Mouse (Mus musculus): ENCODE measurements around the gene Ube2z. TPM values are rescaled to one million over a fixed set of nuclear protein-coding genes. Genes with fewer than 3 reads are reported as not detected.
"Not testable (repeated sequence)": the region's sequence is repeated elsewhere in the genome, so short reads cannot be mapped to it uniquely, and the experiment has no call there.

Ube2z gene
- polyA plus RNA-seq (2014; fragmentation: Nextera tagmentation; extraction: Ambion mirVana) = 26.7 and 27.1 TPM in 2 replicates

DNA sequence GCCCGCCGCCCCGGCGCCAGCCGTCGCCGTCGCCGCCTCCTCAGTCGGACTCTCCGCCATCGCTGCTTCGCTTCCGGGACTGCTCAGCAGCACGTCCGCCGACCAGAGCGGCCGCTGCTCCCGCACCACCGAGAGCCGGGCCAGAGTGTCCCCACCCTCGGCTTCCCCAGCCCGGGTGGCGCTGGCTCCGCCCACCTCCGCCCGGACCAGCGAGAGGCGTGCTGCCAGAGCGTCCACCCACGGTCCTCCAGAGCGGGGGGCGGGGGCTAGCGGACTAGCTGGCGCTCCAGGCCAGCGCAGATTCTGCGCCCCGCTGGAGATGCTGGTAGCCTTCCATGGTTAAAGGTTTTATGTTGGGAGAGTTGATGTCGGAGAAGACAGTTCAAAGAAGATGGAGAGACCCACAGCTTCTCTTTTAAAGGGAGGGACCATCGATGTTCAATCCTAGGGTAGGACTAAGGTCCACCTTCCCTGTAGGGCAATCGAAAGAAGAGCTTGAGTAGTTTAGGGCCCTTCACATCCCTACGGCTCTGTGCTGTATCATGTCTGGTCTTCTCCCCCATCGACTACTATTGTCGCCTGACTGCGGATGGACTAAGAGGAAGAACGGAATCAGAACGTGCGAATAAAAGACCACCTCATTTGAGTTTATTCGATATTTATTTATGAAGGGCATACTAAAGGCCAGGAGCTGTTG is at the start of gene Ube2z:
Ube2z (minus strand) TSS at position 174 of the 697 bp plus-strand sequence.
- DNase-seq (ENCODE audit: low spot score) = peak; percentile 98
- Histone ChIP-seq H3K36me3 (ENCODE audit: control insufficient read depth, insufficient read depth, low read length) (peaks cover 11% of the 10 kb centered on the region; the same call in 1 of the 2 replicates), H3K4me3 (ENCODE audit: low read depth, low read length) (peak within 1 kb of the TSS; percentile 92), H3K4me2 (peak within 1 kb of the TSS; percentile 81), H3K4me1 (replicated peaks; ENCODE audit: control insufficient read depth, insufficient read depth, low read length) (peaks cover 16% of the 10 kb centered on the region), H3K9ac (ENCODE audit: low read depth, low read length) (peak within 1 kb of the TSS; percentile 80), H3K27me3 (replicated peaks; ENCODE audit: control insufficient read depth, insufficient read depth, low read length) (no peaks in the 10 kb centered on the region), H3K27ac (ENCODE audit: low read depth, low read length) (peak within 1 kb of the TSS; percentile 86), H3K9me3 (ENCODE audit: control insufficient read depth, low read length) (no peaks in the 10 kb centered on the region)
- peak; percentile 99 for ATAC-seq (replicated peaks; ENCODE audit: low FRiP score)
- 5% methylated on average over 50 of the region's 50 CpGs for WGBS

DNA sequence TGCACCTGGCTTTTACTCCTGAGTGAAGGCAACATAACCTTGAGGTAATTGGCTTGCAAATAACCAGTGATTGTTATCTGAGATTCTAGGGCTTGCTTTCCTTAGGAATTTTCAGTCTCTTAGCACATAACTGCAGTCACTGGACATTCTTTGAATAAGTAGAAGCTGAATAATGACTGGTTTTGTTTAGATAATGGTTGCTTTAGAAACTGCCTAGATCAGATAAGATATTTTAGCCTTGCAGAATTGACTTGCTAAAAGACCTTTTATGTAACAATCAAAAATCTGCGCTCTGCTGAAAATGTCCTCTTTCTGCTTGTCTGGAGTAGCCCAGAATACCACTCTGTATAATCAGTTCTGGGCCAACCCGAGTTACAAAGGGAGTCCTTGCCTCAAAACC is 48.9 kb upstream of the Ube2z start:
- Histone ChIP-seq H3K4me3 (ENCODE audit: low read depth, low read length) (no peak overlapping the region), H3K9ac (ENCODE audit: low read depth, low read length) (no peak overlapping the region), H3K4me1 (replicated peaks; ENCODE audit: control insufficient read depth, insufficient read depth, low read length) (no peaks in the 10 kb centered on the region), H3K36me3 (ENCODE audit: control insufficient read depth, insufficient read depth, low read length) (no peaks in the 10 kb centered on the region), H3K9me3 (ENCODE audit: control insufficient read depth, low read length) (no peaks in the 10 kb centered on the region), H3K27ac (ENCODE audit: low read depth, low read length) (no peak overlapping the region), H3K27me3 (replicated peaks; ENCODE audit: control insufficient read depth, insufficient read depth, low read length) (no peaks in the 10 kb centered on the region), H3K4me2 (no peak overlapping the region)
- ATAC-seq (replicated peaks; ENCODE audit: low FRiP score) (no peak), DNase-seq (ENCODE audit: low spot score) (no peak)
- 61% methylated on average over 2 of the region's 2 CpGs for WGBS

DNA sequence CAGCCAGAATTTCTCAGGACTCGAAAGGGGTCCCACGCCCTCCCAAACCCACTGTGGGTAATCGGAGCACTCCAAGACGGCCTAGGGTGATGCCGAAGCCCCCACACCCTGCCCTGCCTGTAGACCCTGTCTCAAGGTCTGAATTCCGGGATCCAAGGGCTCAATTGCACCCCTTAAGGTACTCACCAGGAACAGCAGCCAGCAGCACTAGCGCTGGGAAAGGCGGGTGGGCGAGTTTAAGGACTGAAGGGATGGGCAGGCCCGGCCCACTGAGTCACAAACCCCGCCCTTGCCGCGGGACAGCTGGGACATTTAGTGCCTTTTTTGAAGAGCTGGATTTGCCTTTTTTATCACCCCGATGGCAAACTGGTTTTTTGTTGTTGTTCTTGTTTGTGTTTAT is 46.6 kb upstream of the Ube2z start, which contains the start of gene Calcoco2:
Calcoco2 (minus strand) TSS at position 214 of the 400 bp plus-strand sequence.
- Histone ChIP-seq H3K4me3 (ENCODE audit: low read depth, low read length) (no peak within 1 kb of the TSS), H3K9ac (ENCODE audit: low read depth, low read length) (no peak within 1 kb of the TSS), H3K4me2 (no peak within 1 kb of the TSS), H3K4me1 (replicated peaks; ENCODE audit: control insufficient read depth, insufficient read depth, low read length) (no peaks in the 10 kb centered on the region), H3K27me3 (replicated peaks; ENCODE audit: control insufficient read depth, insufficient read depth, low read length) (no peaks in the 10 kb centered on the region), H3K9me3 (ENCODE audit: control insufficient read depth, low read length) (no peaks in the 10 kb centered on the region), H3K36me3 (ENCODE audit: control insufficient read depth, insufficient read depth, low read length) (no peaks in the 10 kb centered on the region), H3K27ac (ENCODE audit: low read depth, low read length) (no peak within 1 kb of the TSS)
- ATAC-seq (replicated peaks; ENCODE audit: low FRiP score) = no peak
- 33% methylated on average over 14 of the region's 14 CpGs for WGBS
- no peak for DNase-seq (ENCODE audit: low spot score)

DNA sequence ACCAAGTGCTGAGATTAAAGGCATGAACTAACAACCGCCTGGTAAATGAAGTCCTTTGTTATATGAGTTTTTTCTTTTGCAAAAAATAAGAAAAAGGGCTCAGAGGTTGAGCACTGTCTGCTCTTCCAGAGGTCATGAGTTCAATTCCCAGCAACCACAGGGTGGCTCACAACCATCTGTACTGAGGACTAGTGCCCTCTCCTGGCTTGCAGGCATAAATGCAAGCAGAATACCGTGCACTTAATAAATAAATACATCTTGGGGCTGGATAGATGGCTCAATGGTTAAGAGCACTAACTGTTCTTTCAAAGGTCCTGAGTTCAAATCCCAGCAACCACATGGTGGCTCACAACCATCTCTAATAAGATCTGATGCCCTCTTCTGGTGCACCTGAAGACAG is 45.8 kb upstream of the Ube2z start:
- WGBS = 60% methylated on average over 2 of the region's 2 CpGs
- H3K4me3 ChIP-seq (ENCODE audit: low read depth, low read length); H3K9me3 ChIP-seq (ENCODE audit: control insufficient read depth, low read length); H3K9ac ChIP-seq (ENCODE audit: low read depth, low read length); H3K4me1 ChIP-seq (replicated peaks; ENCODE audit: control insufficient read depth, insufficient read depth, low read length); H3K36me3 ChIP-seq (ENCODE audit: control insufficient read depth, insufficient read depth, low read length); DNase-seq (ENCODE audit: low spot score); H3K27ac ChIP-seq (ENCODE audit: low read depth, low read length); H3K27me3 ChIP-seq (replicated peaks; ENCODE audit: control insufficient read depth, insufficient read depth, low read length); H3K4me2 ChIP-seq; ATAC-seq (replicated peaks; ENCODE audit: low FRiP score): not testable (repeated sequence)

DNA sequence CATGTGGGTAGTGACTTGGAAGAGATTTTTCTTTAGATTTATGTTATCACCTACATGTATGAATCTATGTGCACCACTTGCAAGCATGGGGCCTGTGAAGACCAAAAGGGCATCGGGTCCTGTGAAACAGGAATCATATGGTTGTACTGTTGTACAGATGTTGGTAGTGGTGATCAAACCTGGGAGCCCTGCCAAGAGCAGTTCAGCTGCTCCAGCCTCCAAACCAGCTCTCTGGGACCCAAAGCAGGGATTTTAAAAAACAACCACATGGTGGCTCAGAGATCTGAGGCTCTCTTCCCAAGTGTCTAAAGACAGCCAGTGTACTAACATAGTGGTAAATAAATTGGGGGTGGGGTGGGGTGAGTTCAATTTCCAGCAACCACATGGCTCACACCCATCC is 43.2 kb upstream of the Ube2z start:
- no peaks in the 10 kb centered on the region for H3K36me3 ChIP-seq (ENCODE audit: control insufficient read depth, insufficient read depth, low read length)
- H3K4me1 ChIP-seq (replicated peaks; ENCODE audit: control insufficient read depth, insufficient read depth, low read length) = no peaks in the 10 kb centered on the region
- H3K9me3 ChIP-seq (ENCODE audit: control insufficient read depth, low read length) = no peaks in the 10 kb centered on the region
- H3K27ac ChIP-seq (ENCODE audit: low read depth, low read length) = no peak overlapping the region
- no peak overlapping the region for H3K4me2 ChIP-seq
- WGBS = 76% methylated on average over 1 of the region's 1 CpGs
- H3K27me3 ChIP-seq (replicated peaks; ENCODE audit: control insufficient read depth, insufficient read depth, low read length) = no peaks in the 10 kb centered on the region
- no peak for DNase-seq (ENCODE audit: low spot score)
- ATAC-seq (replicated peaks; ENCODE audit: low FRiP score) = no peak
- no peak overlapping the region for H3K9ac ChIP-seq (ENCODE audit: low read depth, low read length)
- no peak overlapping the region for H3K4me3 ChIP-seq (ENCODE audit: low read depth, low read length)

DNA sequence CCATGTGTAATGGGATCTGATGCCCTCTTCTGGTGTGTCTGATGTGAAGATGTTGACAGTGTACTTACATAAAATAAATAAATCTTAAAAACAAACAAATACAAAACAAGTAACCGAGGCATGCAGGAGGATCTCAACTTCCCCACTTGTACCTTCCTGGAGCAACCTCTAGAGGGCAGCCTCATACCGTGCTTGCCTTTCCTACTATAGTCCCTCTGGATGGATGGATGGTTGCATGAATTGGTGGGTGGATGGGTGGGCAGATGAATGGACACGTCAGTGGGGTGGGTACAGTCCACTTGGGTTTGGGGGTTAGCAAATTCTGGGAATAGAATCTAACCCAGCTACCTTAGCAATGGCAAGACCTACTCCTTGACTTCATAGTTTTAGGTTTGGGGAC is 28.2 kb upstream of the Ube2z start:
- no peak overlapping the region for H3K27ac ChIP-seq (ENCODE audit: low read depth, low read length)

DNA sequence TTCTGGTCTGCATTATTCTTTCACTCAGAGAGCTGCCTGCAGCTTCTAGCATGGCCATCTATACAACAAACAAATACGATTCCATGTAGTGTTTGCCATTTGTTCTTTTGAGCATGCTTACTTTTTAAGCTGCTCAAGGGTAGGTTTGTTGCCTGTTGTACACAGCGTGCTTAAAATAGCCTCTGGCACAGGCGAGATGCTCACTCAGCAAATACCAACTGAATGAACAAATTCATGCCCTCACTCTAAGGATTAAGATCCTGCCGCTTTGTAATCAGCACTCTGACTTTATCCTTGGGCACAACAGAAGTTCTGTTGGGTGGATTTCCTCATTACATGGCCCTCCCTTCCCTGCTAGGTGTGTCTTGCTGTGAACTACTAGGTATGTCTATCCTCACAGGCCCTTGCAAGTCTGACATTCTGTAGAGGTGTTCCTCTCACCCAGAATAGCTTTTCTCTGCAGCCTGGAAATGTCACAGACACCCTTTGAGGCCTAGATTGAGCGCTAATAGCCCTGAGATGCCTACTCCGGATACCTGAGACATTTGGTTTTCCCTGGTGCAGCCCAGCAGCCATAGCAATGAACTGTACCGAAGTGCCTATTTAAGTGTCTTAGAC is 27.6 kb upstream of the Ube2z start:
- H3K27ac ChIP-seq (ENCODE audit: low read depth, low read length) = no peak overlapping the region
- no peak overlapping the region for H3K9ac ChIP-seq (ENCODE audit: low read depth, low read length)
- H3K4me3 ChIP-seq (ENCODE audit: low read depth, low read length) = no peak overlapping the region
- no peak for DNase-seq (ENCODE audit: low spot score)
- 46% methylated on average over 7 of the region's 7 CpGs for WGBS
- no peaks in the 10 kb centered on the region for H3K4me1 ChIP-seq (replicated peaks; ENCODE audit: control insufficient read depth, insufficient read depth, low read length)
- H3K27me3 ChIP-seq (replicated peaks; ENCODE audit: control insufficient read depth, insufficient read depth, low read length) = no peaks in the 10 kb centered on the region
- H3K9me3 ChIP-seq (ENCODE audit: control insufficient read depth, low read length) = no peaks in the 10 kb centered on the region
- no peak overlapping the region for H3K4me2 ChIP-seq
- H3K36me3 ChIP-seq (ENCODE audit: control insufficient read depth, insufficient read depth, low read length) = no peaks in the 10 kb centered on the region
- ATAC-seq (replicated peaks; ENCODE audit: low FRiP score) = no peak

More for the DNA sequence above, 28.2 kb upstream of the Ube2z start:
- H3K4me1 ChIP-seq (replicated peaks; ENCODE audit: control insufficient read depth, insufficient read depth, low read length) = no peaks in the 10 kb centered on the region
- WGBS = 8% methylated on average over 3 of the region's 3 CpGs
- no peak overlapping the region for H3K4me2 ChIP-seq
- ATAC-seq (replicated peaks; ENCODE audit: low FRiP score) (no peak), DNase-seq (ENCODE audit: low spot score) (peak; percentile 41)
- H3K4me3 ChIP-seq (ENCODE audit: low read depth, low read length) = no peak overlapping the region
- H3K36me3 ChIP-seq (ENCODE audit: control insufficient read depth, insufficient read depth, low read length) = no peaks in the 10 kb centered on the region
- H3K9ac ChIP-seq (ENCODE audit: low read depth, low read length) = no peak overlapping the region
- no peaks in the 10 kb centered on the region for H3K9me3 ChIP-seq (ENCODE audit: control insufficient read depth, low read length)
- H3K27me3 ChIP-seq (replicated peaks; ENCODE audit: control insufficient read depth, insufficient read depth, low read length) = no peaks in the 10 kb centered on the region

DNA sequence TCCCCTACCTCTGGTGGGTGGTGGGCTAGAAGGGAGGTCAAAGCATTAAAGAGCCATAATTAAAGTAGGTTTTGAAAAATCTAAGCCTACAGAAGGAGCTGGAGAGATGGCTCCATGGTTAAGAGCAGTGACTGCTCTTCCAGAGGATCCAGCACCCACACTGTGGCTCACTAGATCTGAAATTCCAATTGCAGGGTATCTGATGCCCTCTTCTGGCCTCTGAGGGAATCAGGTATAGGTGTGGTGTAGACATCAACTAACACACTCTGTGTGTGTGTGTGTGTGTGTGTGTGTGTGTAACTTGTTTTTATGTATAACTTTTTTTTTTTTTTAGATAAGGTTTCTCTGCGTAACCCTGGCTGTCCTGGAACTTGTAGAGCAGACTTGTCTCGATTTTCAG is 25.9 kb upstream of the Ube2z start:
- DNase-seq (ENCODE audit: low spot score) = no peak
- no peak overlapping the region for H3K4me3 ChIP-seq (ENCODE audit: low read depth, low read length)
- H3K9ac ChIP-seq (ENCODE audit: low read depth, low read length) = no peak overlapping the region
- H3K4me2 ChIP-seq = no peak overlapping the region
- H3K36me3 ChIP-seq (ENCODE audit: control insufficient read depth, insufficient read depth, low read length) = no peaks in the 10 kb centered on the region
- H3K9me3 ChIP-seq (ENCODE audit: control insufficient read depth, low read length) = no peaks in the 10 kb centered on the region
- H3K27me3 ChIP-seq (replicated peaks; ENCODE audit: control insufficient read depth, insufficient read depth, low read length) = no peaks in the 10 kb centered on the region
- no peak for ATAC-seq (replicated peaks; ENCODE audit: low FRiP score)
- no peak overlapping the region for H3K27ac ChIP-seq (ENCODE audit: low read depth, low read length)
- H3K4me1 ChIP-seq (replicated peaks; ENCODE audit: control insufficient read depth, insufficient read depth, low read length) = no peaks in the 10 kb centered on the region
- WGBS = 59% methylated on average over 2 of the region's 2 CpGs

DNA sequence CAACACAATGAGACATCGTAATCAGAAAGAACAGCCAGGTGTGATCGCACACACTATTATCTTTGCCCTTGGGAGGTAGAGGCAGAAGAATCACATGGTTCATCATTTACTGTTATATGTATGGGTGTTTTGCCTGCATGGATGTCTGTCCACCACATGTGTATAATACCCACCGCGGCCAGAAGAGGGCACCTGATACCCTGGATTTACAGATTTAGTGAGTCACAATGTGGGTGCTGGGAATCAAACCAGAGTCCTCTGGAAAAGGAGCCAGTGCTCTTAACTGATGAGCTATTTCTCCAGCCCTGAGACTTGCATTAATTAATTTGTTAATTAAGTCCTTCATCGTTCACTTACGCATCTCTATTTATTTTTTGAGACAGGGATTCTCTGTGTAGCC is 22.8 kb upstream of the Ube2z start:
- no peak overlapping the region for H3K4me3 ChIP-seq (ENCODE audit: low read depth, low read length)
- H3K9ac ChIP-seq (ENCODE audit: low read depth, low read length) = no peak overlapping the region
- WGBS = 82% methylated on average over 6 of the region's 6 CpGs
- no peak overlapping the region for H3K4me2 ChIP-seq
- H3K27ac ChIP-seq (ENCODE audit: low read depth, low read length) = no peak overlapping the region
- H3K4me1 ChIP-seq (replicated peaks; ENCODE audit: control insufficient read depth, insufficient read depth, low read length) = no peaks in the 10 kb centered on the region
- no peak for ATAC-seq (replicated peaks; ENCODE audit: low FRiP score)
- no peaks in the 10 kb centered on the region for H3K27me3 ChIP-seq (replicated peaks; ENCODE audit: control insufficient read depth, insufficient read depth, low read length)
- no peak for DNase-seq (ENCODE audit: low spot score)
- H3K36me3 ChIP-seq (ENCODE audit: control insufficient read depth, insufficient read depth, low read length) = no peaks in the 10 kb centered on the region
- H3K9me3 ChIP-seq (ENCODE audit: control insufficient read depth, low read length) = no peaks in the 10 kb centered on the region
